Mouse (Mus musculus): ENCODE data around the gene Cog1.

DNA sequence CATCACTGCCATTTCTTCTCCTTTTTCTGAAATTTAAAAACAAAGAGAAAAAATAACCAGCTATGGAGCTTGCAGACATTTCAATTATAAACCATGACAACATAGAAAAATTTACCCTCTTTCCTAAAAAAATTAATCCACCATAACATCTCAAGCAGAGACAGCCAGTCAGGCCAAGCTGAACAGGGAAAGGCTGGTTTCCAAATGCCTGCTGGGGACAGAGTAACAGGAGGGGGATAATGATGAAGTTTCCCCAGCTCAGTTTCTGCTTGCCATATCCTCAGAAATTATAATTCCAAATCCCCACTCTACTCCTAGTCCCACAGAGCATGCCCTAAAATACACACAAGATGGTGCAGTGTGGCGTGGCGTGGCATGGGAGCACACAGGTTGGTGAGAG is 28.4 kb downstream of the Cog1 start:
- TF ChIP-seq CTCF (IDR thresholded peaks at IDR 0.05; ENCODE audit: borderline replicate concordance, insufficient read depth, low read depth, low read length), result no peak
- no peak for TF ChIP-seq POLR2A (IDR thresholded peaks at IDR 0.05; ENCODE audit: borderline replicate concordance, insufficient read depth, low read length)

All from cerebellum, adult 2 months (tissue).